Mouse (Mus musculus): ENCODE results near the gene Eif2b3.

Gene Eif2b3

DNA sequence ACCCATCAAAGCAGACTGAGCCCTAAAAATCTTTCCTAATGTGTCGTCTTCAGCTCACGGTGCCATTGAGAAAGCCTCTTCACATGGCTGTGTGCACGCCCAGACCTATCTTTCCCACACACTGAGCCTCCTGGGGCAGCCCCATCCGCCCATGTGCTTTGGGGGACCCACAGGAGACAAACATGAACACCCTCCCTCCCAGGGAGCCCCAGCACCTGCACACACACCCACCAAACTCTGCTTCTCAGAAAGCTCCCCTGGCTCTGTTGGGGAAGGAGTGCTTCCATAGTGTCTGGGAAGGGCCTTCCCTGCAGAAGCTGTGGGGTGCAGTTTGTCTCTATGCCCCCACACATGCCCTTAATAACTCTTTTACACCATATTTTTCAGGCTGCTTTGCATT, 14.6 kb upstream of the Eif2b3 start:
- CTCF ChIA-PET, result interaction anchor here in 3 of 4 experiments (1.1 to 1.5 kb wide), 4 partner anchors 9 to 117 kb away, joined by 3 to 6 read pairs (median 4); partner anchors contain the start of gene Hectd3 (in 1 of the 3)
- POLR2A ChIA-PET, result interaction anchor here in 3 of 4 experiments (0.5 to 7.9 kb wide), 15 partner anchors 9 to 197 kb away, joined by 3 to 61 read pairs (median 10); partner anchors contain the start of genes Eif2b3 (in 2 of the 3), Hectd3 (in 2 of the 3), Urod (in 2 of the 3) and Btbd19 (in 1 of the 3)

DNA sequence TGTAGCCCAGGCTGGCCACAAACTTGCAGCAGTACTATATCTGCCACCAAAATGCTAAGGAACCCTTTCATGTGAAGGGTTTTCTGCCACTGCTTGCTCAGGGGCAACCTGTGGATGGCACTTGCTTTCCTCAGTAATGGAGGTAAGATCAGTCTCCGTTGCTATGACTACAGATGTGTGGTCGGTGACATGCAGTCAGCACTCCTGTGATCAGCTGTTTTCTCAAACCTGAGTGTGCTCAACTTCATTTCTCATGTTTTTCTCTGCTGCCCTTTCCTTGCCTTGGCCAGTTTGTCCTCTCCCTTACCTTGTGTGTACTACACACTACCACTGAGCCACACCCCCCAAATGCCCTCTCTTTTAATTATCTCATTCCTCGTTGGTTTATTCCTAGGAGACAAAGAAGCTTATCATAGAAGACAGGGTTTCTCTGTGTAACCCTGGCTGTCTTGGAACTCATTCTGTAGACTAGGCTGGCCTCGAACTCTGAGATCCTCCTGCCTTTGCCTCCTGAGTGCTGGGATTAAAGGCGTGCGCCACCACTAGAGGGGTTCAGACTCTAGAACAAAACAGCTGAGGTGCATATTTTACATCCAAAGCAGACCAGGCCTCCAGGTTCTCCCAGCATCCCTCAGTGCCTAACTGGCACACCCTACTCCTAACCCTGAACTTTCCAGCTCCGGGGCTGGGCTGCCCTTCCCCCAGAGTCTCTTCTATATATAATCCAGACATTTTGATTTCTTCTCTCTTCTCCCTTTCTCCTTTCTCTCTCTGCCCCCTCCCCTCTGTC, 13.4 kb upstream of the Eif2b3 start:
- ChIA-PET POLR2A (interaction anchor here (0.5 to 7.9 kb wide), 23 partner anchors 9 to 186 kb away, joined by 3 to 61 read pairs (median 4); partner anchors contain the start of genes Hectd3 (in 4 of the 4), Eif2b3 (in 2 of the 4), Plk3 (in 2 of the 4) and Urod (in 2 of the 4)), CTCF (interaction anchor here in 3 of 4 experiments (0.9 to 2.4 kb wide), 11 partner anchors 9 to 134 kb away, joined by 3 to 10 read pairs (median 4); partner anchors contain the start of genes Hectd3 (in 2 of the 3) and Ptch2 (in 1 of the 3))

DNA sequence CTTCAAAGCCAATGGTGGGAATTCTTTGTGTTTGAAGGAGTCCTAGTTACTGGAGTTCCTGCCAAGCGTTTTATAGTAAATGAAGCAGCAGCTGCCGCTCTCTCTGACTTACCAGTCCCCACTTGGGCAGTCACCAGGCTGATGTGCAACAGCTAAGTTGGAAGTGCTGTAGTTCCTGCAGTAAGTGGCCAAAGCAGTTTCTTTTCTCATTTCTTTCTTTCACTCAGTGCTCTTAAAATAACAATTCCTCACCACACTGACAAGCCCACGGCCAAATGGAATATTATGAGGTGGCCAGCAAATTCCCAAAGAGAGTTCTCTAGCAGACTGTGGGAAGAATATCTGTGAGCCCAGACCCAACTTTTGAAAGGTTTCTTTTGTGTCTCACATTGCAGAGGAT, 12.1 kb upstream of the Eif2b3 start:
- ChIA-PET CTCF (interaction anchor here in 3 of 4 experiments (0.6 to 2.4 kb wide), 6 partner anchors 10 to 984 kb away, joined by 4 to 10 read pairs (median 6); partner anchors contain the start of gene Ptch2 (in 1 of the 3)), POLR2A (interaction anchor here (0.7 to 7.9 kb wide), 12 partner anchors 11 to 401 kb away, joined by 3 to 61 read pairs (median 5); partner anchors contain the start of genes Hectd3 (in 4 of the 4), Eif2b3 (in 2 of the 4), Urod (in 2 of the 4) and Plk3 (in 1 of the 4))

DNA sequence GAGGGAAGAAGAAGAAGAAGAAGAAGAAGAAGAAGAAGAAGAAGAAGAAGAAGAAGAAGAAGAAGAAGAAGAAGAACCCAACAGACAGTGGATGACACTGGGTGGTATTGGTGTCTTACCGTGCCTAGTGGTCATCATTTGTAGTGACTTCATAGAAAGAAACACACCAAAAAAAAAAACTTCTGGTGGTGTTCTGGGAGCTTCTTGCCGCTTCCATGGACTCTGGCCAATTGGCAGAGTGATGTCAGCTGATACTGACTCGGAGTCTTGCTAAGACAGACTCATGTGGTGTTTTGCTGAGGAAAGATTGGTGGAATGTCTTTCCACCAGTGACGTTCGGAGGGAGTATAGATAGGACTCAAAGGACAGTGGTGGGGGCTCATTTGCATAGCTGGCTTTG, 9.0 kb upstream of the Eif2b3 start:
- ChIA-PET CTCF (interaction anchor here in 3 of 4 experiments (0.6 to 3.0 kb wide), 3 partner anchors 7 to 60 kb away, joined by 3 to 13 read pairs (median 3); no protein-coding TSS in a partner anchor), POLR2A (interaction anchor here in 2 of 4 experiments (0.5 to 1.3 kb wide), 4 partner anchors 9 to 192 kb away, joined by 3 to 4 read pairs (median 3); partner anchors contain the start of gene Eif2b3 (in 1 of the 2))

DNA sequence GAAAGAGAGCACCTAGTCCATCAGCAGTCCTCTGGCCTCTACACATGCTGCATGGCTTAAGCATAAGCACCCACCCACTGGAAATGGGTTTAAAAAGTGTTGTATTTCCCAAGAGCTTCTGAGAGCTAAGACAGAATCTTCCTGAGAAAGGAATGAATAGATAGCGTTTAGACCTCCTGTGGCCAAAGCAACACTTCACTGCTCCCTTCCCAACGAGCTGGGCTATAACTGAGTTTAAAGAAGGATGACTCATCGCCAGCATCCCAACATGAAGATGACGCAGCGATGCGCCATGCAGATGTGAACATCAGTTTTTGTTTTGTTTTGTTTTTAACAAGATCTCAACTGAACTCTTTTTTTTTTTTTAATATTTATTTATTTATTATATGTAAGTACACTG, 5.6 kb upstream of the Eif2b3 start:
- ChIA-PET CTCF (interaction anchor here in 2 of 4 experiments (0.6 to 1.6 kb wide), 6 partner anchors 9 to 186 kb away, joined by 3 to 5 read pairs (median 4); no protein-coding TSS in a partner anchor), POLR2A (interaction anchor here (0.6 to 3.0 kb wide), 11 partner anchors 9 to 201 kb away, joined by 3 to 14 read pairs (median 3); partner anchors contain the start of gene Plk3 (in 1 of the 4))

DNA sequence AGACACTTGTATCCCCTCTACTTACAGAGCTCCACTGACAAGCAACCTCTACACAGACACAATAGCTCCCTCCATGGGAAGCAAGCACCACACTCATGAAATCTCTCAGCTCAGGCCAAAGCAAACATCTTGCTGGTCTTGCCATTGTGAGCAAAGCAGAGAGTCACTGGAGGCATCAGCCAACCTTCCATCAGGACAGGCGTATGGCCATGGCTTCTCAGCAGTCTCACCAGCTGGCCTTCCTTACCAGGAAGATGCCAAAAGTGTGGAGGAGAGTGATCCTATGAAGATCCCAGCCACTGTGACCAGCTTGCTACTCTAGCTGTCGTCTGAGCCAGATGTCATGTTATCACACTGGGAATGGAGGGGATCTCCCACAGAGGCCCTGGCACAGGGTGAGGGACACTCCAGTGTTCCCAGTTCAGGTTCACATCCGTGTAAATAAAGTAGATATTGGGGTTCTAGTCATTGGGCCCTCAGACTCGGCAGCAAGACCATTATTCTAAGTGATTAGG, 4.2 kb upstream of the Eif2b3 start:
- ChIA-PET POLR2A (interaction anchor here in 2 of 4 experiments (0.9 to 3.0 kb wide), 6 partner anchors 9 to 175 kb away, joined by 3 to 14 read pairs (median 4); partner anchors contain the start of genes Hectd3 (in 1 of the 2), Kif2c (in 1 of the 2) and Plk3 (in 1 of the 2)), CTCF (interaction anchor here in 3 of 4 experiments (0.7 to 1.0 kb wide), 6 partner anchors 9 to 114 kb away, joined by 3 read pairs; partner anchors contain the start of gene Hectd3 (in 1 of the 3))

DNA sequence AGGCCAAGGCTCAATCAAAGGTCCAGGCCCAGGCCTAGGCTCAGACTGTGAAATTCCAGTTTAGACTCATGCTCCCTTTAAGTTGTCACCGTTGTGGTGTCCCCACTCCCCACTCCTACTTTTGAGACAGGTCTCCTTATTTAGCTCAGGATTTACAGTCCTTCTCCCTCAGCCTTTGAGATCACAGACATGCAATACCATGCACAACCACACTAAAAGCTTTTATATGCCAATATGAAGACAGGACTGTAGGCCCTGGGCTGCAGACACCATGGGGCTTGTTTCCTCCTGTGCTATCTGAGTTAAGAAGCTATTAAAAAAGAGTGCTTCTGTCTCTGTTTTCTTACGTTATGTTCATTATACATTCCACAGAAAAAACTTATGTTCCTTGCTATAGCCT, 1.5 kb upstream of the Eif2b3 start:
- ChIA-PET POLR2A (interaction anchor here (0.6 to 8.0 kb wide), 18 partner anchors 9 to 393 kb away, joined by 3 to 61 read pairs (median 4); partner anchors contain the start of genes Hectd3 (in 2 of the 4), Plk3 (in 1 of the 4), Rps8 (in 1 of the 4) and Urod (in 1 of the 4)), CTCF (interaction anchor here in 3 of 4 experiments (0.9 to 3.2 kb wide), 10 partner anchors 8 to 128 kb away, joined by 3 to 14 read pairs (median 5); partner anchors contain the start of gene Hectd3 (in 2 of the 3))

DNA sequence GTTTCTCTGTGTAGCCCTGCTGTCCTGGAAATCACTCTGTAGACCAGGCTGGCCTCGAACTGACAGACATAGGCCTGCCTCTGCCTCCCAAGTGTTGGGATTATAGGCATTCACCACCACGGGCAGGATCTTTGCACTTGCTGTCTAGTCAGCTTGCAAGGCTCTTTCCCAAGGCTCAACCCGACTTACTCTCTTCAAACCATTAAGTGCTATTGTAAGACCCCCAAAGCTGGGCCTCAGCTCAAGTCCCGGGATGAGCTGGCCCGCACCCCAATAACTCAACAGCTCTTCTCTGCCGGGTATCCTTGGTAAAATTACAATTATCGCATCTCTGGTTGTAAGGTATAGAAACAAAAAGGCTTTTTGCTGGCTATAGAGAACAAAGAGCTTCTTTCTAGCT, 875 bp upstream of the Eif2b3 start:
- ChIA-PET POLR2A (interaction anchor here (0.6 to 8.0 kb wide), 27 partner anchors 10 to 1086 kb away, joined by 3 to 61 read pairs (median 4); partner anchors contain the start of genes Hectd3 (in 2 of the 4), Plk3 (in 1 of the 4), Rps8 (in 1 of the 4) and Urod (in 1 of the 4)), CTCF (interaction anchor here in 3 of 4 experiments (0.9 to 3.2 kb wide), 9 partner anchors 9 to 102 kb away, joined by 3 to 14 read pairs (median 5); partner anchors contain the start of gene Hectd3 (in 2 of the 3))

DNA sequence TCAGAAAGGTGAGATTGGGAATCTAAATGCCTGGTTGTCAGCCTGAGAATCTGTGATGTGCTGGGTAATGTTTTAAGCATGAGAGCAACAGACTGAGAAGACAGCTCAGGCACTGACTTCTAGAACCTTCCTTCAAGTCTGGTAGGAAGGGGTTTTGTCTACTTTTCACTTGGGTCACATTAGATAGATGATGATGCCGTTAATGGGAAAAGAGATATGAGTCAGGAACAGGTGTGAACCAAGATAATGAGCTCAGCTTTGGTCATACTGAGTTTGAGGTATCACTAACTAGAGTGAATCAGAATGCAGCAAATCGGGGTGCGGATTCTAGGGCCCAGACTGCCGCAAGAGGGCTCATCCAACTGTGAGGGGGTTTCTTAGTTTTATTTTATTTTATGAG, 4.3 kb downstream of the Eif2b3 start:
- ChIA-PET POLR2A (interaction anchor here (0.5 to 8.0 kb wide), 6 partner anchors 9 to 238 kb away, joined by 3 to 61 read pairs (median 8); no protein-coding TSS in a partner anchor), CTCF (interaction anchor here in 2 of 4 experiments (1.1 to 2.9 kb wide), 3 partner anchors 10 to 21 kb away, joined by 3 to 8 read pairs (median 3); no protein-coding TSS in a partner anchor)

DNA sequence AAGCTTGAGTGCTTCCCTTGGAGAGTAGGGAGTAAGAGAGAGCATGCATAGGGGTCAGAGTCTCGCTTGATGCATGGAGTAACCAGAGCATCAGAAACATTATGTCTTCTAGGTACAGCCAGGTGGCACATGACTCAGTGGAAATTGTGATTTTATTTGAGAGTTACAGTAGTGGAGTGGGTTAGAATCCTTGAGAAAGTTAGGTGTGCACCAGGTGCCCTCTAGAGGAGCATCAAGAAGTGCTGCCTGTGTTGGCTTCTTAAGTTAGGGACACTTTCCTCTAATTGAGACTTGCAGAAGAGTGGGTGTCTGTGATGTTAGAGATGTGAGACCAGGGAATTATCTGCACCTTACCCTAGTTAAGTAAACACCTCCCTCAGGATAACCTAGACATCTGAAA, 11.9 kb downstream of the Eif2b3 start:
- ChIA-PET POLR2A (interaction anchor here in 1 of 4 experiments (0.6 to 1.2 kb wide), 3 partner anchors 37 to 122 kb away, joined by 3 read pairs; partner anchors contain the start of gene Urod), CTCF (interaction anchor here in 1 of 4 experiments (0.8 kb wide), 1 partner anchor 8 kb away, joined by 3 read pairs; no protein-coding TSS in a partner anchor)

DNA sequence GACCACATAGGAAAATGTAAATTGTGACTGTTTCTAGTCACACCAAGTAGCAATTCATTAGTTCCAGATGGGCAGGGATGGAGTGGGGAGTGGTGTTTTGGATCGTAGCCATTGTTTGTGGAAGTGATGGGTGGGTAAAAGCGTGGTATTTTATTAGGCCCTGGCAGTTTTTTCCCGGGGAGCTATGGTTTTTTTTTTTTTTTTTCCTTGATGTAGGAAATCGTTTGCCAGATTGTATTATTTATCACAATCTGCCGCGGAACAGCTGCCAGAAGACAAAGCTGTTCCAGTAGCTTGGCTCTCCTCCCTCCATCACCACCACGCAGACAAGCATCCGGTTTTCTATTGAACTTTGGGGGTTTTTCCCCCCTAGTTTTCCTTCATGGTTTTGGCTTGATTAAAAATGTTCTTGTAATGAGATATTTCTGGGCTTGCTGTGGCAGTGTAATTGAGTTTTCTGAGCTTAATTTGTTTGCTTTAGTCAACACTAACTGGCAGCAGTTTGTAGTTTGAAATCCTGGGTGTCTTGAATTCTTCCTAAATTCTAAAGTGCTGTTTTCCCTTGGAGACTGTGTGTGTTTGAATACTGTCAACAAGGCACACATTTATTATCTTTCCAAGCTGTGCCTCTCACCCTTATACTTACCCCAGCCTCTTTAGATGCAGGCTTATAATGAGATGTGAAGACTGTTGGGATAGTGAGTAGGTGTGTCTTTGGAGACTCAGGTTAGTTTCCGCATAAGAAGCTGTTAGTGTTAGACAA, 20.9 kb downstream of the Eif2b3 start:
- ChIA-PET POLR2A (interaction anchor here in 3 of 4 experiments (0.6 to 3.0 kb wide), 13 partner anchors 12 to 121 kb away, joined by 3 to 11 read pairs (median 3); partner anchors contain the start of genes Eif2b3 (in 1 of the 3) and Tctex1d4 (in 1 of the 3)), CTCF (interaction anchor here (0.6 to 1.5 kb wide), 11 partner anchors 9 to 294 kb away, joined by 3 to 13 read pairs (median 4); partner anchors contain the start of genes Armh1 (in 1 of the 4), Eif2b3 (in 1 of the 4) and Tmem53 (in 1 of the 4))

DNA sequence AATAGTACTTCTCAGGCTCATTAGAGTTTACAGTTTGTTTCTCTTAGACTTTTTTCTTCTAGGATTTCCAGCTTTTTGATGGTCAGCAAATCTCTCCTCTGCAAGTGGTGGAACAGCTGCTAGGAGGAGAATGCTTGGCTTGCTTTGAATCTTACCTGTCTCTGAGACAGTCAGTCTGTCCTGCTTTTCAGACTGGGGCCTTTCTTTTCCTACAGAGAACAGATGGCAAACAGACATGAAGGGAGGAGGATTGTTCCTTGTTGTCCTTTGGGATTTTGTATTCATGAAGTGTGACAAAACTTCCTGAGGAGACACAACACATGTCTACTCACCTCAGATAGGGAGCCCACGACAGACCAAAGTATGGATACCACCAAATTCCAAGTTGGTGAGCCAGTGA, 21.6 kb downstream of the Eif2b3 start:
- POLR2A ChIA-PET, result interaction anchor here in 3 of 4 experiments (0.7 to 3.0 kb wide), 8 partner anchors 16 to 119 kb away, joined by 3 to 11 read pairs (median 3); partner anchors contain the start of genes Eif2b3 (in 1 of the 3) and Urod (in 1 of the 3)
- CTCF ChIA-PET, result interaction anchor here in 1 of 4 experiments (1.3 kb wide), 1 partner anchor 39 kb away, joined by 3 read pairs; no protein-coding TSS in a partner anchor

DNA sequence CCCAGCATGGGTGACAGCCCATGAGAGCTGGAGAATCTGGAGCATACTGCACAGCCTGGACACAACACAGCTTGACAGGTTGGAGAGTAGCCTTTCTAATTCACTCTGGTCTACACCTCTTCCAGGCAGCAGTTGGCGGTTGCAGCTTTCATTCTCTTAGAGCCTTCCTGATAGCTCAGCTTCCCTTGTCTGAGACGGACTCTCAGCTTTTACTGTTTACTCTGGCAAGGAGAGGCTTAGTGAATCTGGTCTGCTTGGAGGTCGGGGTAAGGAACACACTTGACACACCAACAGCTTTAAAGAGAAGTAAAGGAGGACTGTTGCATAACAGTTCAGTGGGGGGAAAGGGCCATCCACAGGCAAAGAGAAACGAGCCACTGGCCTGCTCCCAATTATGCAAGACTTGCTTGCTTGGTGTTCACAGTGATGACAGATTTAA, 22.1 kb downstream of the Eif2b3 start:
- CTCF ChIA-PET, result no interaction called here
- POLR2A ChIA-PET, result interaction anchor here in 3 of 4 experiments (0.6 to 3.0 kb wide), 9 partner anchors 15 to 357 kb away, joined by 3 to 11 read pairs (median 3); partner anchors contain the start of genes Eif2b3 (in 1 of the 3), Rps8 (in 1 of the 3) and Urod (in 1 of the 3)

DNA sequence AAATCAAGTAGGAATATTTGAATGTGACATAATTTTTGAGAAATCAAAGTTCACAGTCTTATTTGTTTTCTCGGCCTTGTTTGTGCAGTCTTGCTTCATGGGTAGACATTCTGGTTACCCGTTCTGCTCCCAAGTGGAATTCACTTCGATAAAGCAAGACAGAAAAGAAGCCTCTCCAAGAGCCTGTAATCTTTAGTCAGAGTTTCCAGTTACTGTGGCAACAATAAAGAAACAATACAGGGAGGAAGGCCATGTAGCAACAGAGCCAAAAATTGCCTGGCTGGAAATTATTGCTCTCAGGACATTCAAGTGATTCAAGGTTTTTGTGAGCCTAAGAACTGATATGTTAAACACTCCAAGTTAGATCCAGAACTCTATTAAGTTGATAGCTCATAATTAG, 29.6 kb downstream of the Eif2b3 start:
- ChIA-PET POLR2A (interaction anchor here in 1 of 4 experiments (0.7 to 1.6 kb wide), 4 partner anchors 10 to 46 kb away, joined by 3 to 4 read pairs (median 3); partner anchors contain the start of gene Eif2b3), CTCF (interaction anchor here in 1 of 4 experiments (1.3 kb wide), 1 partner anchor 13 kb away, joined by 3 read pairs; no protein-coding TSS in a partner anchor)

DNA sequence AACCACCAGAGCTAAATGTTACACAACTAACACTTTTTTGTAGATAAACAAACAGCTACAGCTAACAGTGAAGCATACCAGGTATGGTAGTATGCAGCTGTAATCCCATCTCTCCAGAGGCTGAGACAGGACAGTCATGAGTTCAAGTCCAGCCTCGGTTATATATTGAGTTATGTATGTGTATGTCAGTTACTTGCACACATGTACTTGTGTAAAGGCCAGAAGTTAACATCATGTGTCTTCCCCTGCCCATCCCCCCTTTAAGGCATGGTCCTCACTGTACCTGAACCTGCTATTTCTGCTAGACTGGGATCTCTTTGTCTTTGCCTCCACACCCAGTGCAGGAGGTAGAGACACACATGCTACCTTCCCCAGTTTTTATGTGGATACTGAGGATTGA, 30.3 kb downstream of the Eif2b3 start:
- CTCF ChIA-PET, result interaction anchor here in 3 of 4 experiments (0.6 to 1.3 kb wide), 3 partner anchors 13 to 100 kb away, joined by 3 read pairs; no protein-coding TSS in a partner anchor
- POLR2A ChIA-PET, result interaction anchor here in 2 of 4 experiments (0.7 to 1.6 kb wide), 4 partner anchors 10 to 84 kb away, joined by 3 read pairs; partner anchors contain the start of genes Eif2b3 (in 1 of the 2) and Plk3 (in 1 of the 2)

DNA sequence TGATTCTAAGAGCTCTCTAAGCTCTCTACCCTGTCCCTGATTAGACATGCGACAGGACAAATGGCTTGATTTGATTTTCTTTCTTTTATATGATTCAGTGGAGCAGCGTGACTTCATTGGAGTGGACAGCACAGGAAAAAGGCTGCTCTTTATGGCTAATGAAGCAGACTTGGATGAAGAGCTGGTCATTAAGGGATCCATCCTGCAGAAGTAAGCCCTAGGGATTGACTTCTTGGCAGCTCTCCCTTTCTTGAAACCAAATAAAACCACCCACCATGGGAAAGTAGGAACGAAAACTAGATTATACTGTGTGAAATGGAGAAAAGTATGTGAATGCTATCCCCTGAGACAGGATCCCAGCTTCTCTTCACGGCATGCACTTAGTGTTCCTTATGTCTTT, 33.4 kb downstream of the Eif2b3 start:
- ChIA-PET CTCF (interaction anchor here in 1 of 4 experiments (0.6 kb wide), 1 partner anchor 150 kb away, joined by 3 read pairs; no protein-coding TSS in a partner anchor), POLR2A (interaction anchor here in 2 of 4 experiments (0.7 to 1.0 kb wide), 4 partner anchors 10 to 51 kb away, joined by 3 read pairs; partner anchors contain the start of gene Ptch2 (in 2 of the 2))
